Comparison of ENCODE assay signal across 8 mouse cellular contexts in genomic region chr3:35225051-35225701, GRCm38 (mm10).
DNase-seq lines count a peak whose midpoint lies in the region; ATAC-seq and TF ChIP-seq lines count a peak whose summit lies in the region.

No protein-coding gene starts in this region.

- peak overlapping the region; percentile 15; the same call in 1 of the 2 replicates for H3K4me3 ChIP-seq in gastrocnemius, adult 2 months
- H3K4me3 ChIP-seq in forebrain, embryonic 15.5 days, result 0 out of 2 replicates have a peak overlapping the region, but pooled peaks have one; percentile 8
- no peak overlapping the region for H3K4me3 ChIP-seq in intestine, postnatal 0 days (ENCODE audit: low read depth, low read length)
- H3K4me3 ChIP-seq in limb, embryonic 14.5 days (replicated peaks; ENCODE audit: low read length), result 0 out of 2 replicates have a peak overlapping the region, but pooled peaks have one; percentile 8

- H3K27me3 ChIP-seq in forebrain, embryonic 15.5 days, result no peaks in the 10 kb centered on the region
- no peaks in the 10 kb centered on the region for H3K27me3 ChIP-seq in intestine, postnatal 0 days (replicated peaks; ENCODE audit: control insufficient read depth, insufficient read depth, low read length)
- H3K27me3 ChIP-seq in limb, embryonic 14.5 days (ENCODE audit: control insufficient read depth, insufficient read depth, low read length), result peaks cover 3% of the 10 kb centered on the region; the same call in 1 of the 2 replicates

- no peak overlapping the region for H3K27ac ChIP-seq in gastrocnemius, adult 2 months
- H3K27ac ChIP-seq in forebrain, embryonic 15.5 days (replicated peaks), result peak overlapping the region; percentile 46; the same call in 1 of the 2 replicates
- no peak overlapping the region for H3K27ac ChIP-seq in intestine, postnatal 0 days (ENCODE audit: low read depth, low read length)
- no peak overlapping the region for H3K27ac ChIP-seq in limb, embryonic 14.5 days (replicated peaks; ENCODE audit: low read depth, low read length)

- H3K4me1 ChIP-seq in forebrain, embryonic 15.5 days, result peaks cover 11% of the 10 kb centered on the region
- no peaks in the 10 kb centered on the region for H3K4me1 ChIP-seq in intestine, postnatal 0 days (replicated peaks; ENCODE audit: control insufficient read depth, insufficient read depth, low read length)
- no peaks in the 10 kb centered on the region for H3K4me1 ChIP-seq in limb, embryonic 14.5 days (ENCODE audit: control insufficient read depth, insufficient read depth, low read length)

- ATAC-seq in forebrain, embryonic 15.5 days (replicated peaks), result peak; percentile 91
- no peak for ATAC-seq in intestine, postnatal 0 days
- peak; percentile 78 for ATAC-seq in limb, embryonic 14.5 days (ENCODE audit: low FRiP score, low read depth)

- H3K36me3 ChIP-seq in forebrain, embryonic 15.5 days, result no peaks in the 10 kb centered on the region
- no peaks in the 10 kb centered on the region for H3K36me3 ChIP-seq in intestine, postnatal 0 days (ENCODE audit: control insufficient read depth, insufficient read depth)
- H3K36me3 ChIP-seq in limb, embryonic 14.5 days (ENCODE audit: control insufficient read depth, insufficient read depth, low read length), result no peaks in the 10 kb centered on the region

- H3K9ac ChIP-seq in forebrain, embryonic 15.5 days (replicated peaks), result no peak overlapping the region; the same call in 1 of the 2 replicates
- no peak overlapping the region for H3K9ac ChIP-seq in intestine, postnatal 0 days (ENCODE audit: low read depth, low read length)
- H3K9ac ChIP-seq in limb, embryonic 14.5 days (ENCODE audit: low read depth, low read length, severe bottlenecking), result no peak overlapping the region

- H3K9me3 ChIP-seq in forebrain, embryonic 15.5 days, result no peaks in the 10 kb centered on the region
- no peaks in the 10 kb centered on the region for H3K9me3 ChIP-seq in intestine, postnatal 0 days (ENCODE audit: control insufficient read depth)
- no peaks in the 10 kb centered on the region for H3K9me3 ChIP-seq in limb, embryonic 14.5 days (ENCODE audit: control insufficient read depth, low read length)

- no peak for TF ChIP-seq POLR2A in limb, embryonic 14.5 days (IDR thresholded peaks at IDR 0.05; ENCODE audit: borderline replicate concordance, extremely low read depth, insufficient read depth, insufficient read length)

- no peak for TF ChIP-seq CTCF in gastrocnemius, adult 2 months (IDR thresholded peaks at IDR 0.05)
- no peak for TF ChIP-seq CTCF in intestine, postnatal 0 days (IDR thresholded peaks at IDR 0.05; ENCODE audit: low read depth)

- DNase-seq in gastrocnemius, adult 2 months, result no peak
- no peak for DNase-seq in gastrocnemius, adult 8-10 months (ENCODE audit: low spot score in 2 of 2)
- DNase-seq in adipocyte (ENCODE audit: low spot score), result peak; percentile 29
- peak; percentile 80 for DNase-seq in limb, embryonic 14.5 days (ENCODE audit: low spot score)
- no peak for DNase-seq in MN1 (ENCODE audit: low spot score)
- DNase-seq in urinary bladder, postnatal 4 days (ENCODE audit: low spot score in 2 of 2), result no peak

- H3K4me2 ChIP-seq in forebrain, embryonic 15.5 days (replicated peaks), result peak overlapping the region; percentile 32
- peak overlapping the region; percentile 30; the same call in 1 of the 2 replicates for H3K4me2 ChIP-seq in intestine, postnatal 0 days (replicated peaks; ENCODE audit: low read depth)
- H3K4me2 ChIP-seq in limb, embryonic 14.5 days (replicated peaks; ENCODE audit: low read depth, low read length, severe bottlenecking), result peak overlapping the region; percentile 30; the same call in 1 of the 2 replicates

- 9% methylated on average over 12 of the region's 12 CpGs for WGBS in forebrain, embryonic 15.5 days
- WGBS in intestine, postnatal 0 days, result 28% methylated on average over 12 of the region's 12 CpGs
- 12% methylated on average over 12 of the region's 12 CpGs for WGBS in limb, embryonic 14.5 days

- intact Hi-C loops in gastrocnemius, adult 2 months (cut with DNase I), result no loop called here

Comparison
In these comparisons a context has a peak if more than half of its experiments do, and no peak if none do; other contexts are left out.
1. DNase-seq: peak in adipocyte (single experiment) and limb, embryonic 14.5 days (single experiment); none in gastrocnemius, adult 2 months (single experiment), gastrocnemius, adult 8-10 months (0 of 2), MN1 (single experiment) and urinary bladder, postnatal 4 days (0 of 2).
2. Peak in every context shown above with its lines, with median percentiles within 50 percentile points of each other: H3K4me2 ChIP-seq.